Mouse (Mus musculus) E14TG2a.4 (cell line): Measurements from ENCODE around the gene Dmrta1.

Experiments used
- H3K27me3 ChIP-seq: 2 replicates; pipeline ENCODE4 v1.6.1; 2014; ENCODE audit warnings: low read length, control low read depth; ENCODE audit not compliant: insufficient read depth
- H3K36me3 ChIP-seq: 2 replicates; pipeline ENCODE4 v1.6.1; 2014; ENCODE audit warnings: low read length, control low read depth; ENCODE audit not compliant: insufficient read depth
- H3K4me1 ChIP-seq: replicated peaks from 2 replicates; pipeline ENCODE4 v1.6.1; 2014; ENCODE audit warnings: low read depth, low read length, control low read depth
- H3K4me3 ChIP-seq: replicated peaks from 2 replicates; pipeline ENCODE4 v1.5.1; 2014; ENCODE audit warnings: mild to moderate bottlenecking, low read length
- H3K9me3 ChIP-seq: 2 replicates; pipeline ENCODE4 v1.6.1; 2014; ENCODE audit warnings: low read length, control low read depth
- CTCF ChIP-seq: conservative IDR thresholded peaks from 2 replicates; pipeline ENCODE4 v1.5.1; 2014; ENCODE audit warnings: low read length
- NANOG ChIP-seq: IDR thresholded peaks from 2 replicates; pipeline ENCODE4 v1.6.1; 2014; ENCODE audit warnings: borderline replicate concordance, low read length, mixed read lengths
- POU5F1 ChIP-seq: IDR thresholded peaks from 2 replicates; pipeline ENCODE4 v1.6.1; 2014; ENCODE audit warnings: low read length, borderline replicate concordance

Gene Dmrta1

GRCm38 (mm10) chr4:89651779-89652178 is 27.5 kb upstream of the Dmrta1 start:
- no peaks in the 10 kb centered on the region for H3K9me3 ChIP-seq
- H3K27me3 ChIP-seq: peaks cover 4% of the 10 kb centered on the region; the same call in 1 of the 2 replicates
- H3K36me3 ChIP-seq: no peaks in the 10 kb centered on the region
- H3K4me1 ChIP-seq: no peaks in the 10 kb centered on the region
- TF ChIP-seq NANOG: no peak
- TF ChIP-seq POU5F1: no peak
- no peak for TF ChIP-seq CTCF
- H3K4me3 ChIP-seq: no peak overlapping the region

- Histone ChIP-seq H3K27me3 (no peaks in the 10 kb centered on the region), H3K4me1 (no peaks in the 10 kb centered on the region), H3K36me3 (no peaks in the 10 kb centered on the region), H3K9me3 (no peaks in the 10 kb centered on the region), H3K4me3 (no peak overlapping the region)
- TF ChIP-seq NANOG: no peak
- no peak for TF ChIP-seq POU5F1
- TF ChIP-seq CTCF: no peak
Observed at GRCm38 (mm10) chr4:89663406-89663805, 15.8 kb upstream of the Dmrta1 start.

- Histone ChIP-seq H3K36me3 (no peaks in the 10 kb centered on the region), H3K4me3 (no peak overlapping the region), H3K4me1 (no peaks in the 10 kb centered on the region), H3K27me3 (no peaks in the 10 kb centered on the region), H3K9me3 (peaks cover 24% of the 10 kb centered on the region)
- TF ChIP-seq NANOG (no peak), CTCF (no peak), POU5F1 (no peak)
Observed at GRCm38 (mm10) chr4:89674711-89675110, 4.5 kb upstream of the Dmrta1 start.

GRCm38 (mm10) chr4:89677903-89678302 is 1.3 kb upstream of the Dmrta1 start:
- Histone ChIP-seq H3K4me3 (no peak overlapping the region), H3K9me3 (peaks cover 6% of the 10 kb centered on the region), H3K36me3 (no peaks in the 10 kb centered on the region), H3K4me1 (no peaks in the 10 kb centered on the region), H3K27me3 (no peaks in the 10 kb centered on the region)
- TF ChIP-seq POU5F1 (no peak), CTCF (no peak), NANOG (no peak)

GRCm38 (mm10) chr4:89678713-89679112 is 523 bp upstream of the Dmrta1 start:
- Histone ChIP-seq H3K4me1 (no peaks in the 10 kb centered on the region), H3K9me3 (no peaks in the 10 kb centered on the region), H3K27me3 (no peaks in the 10 kb centered on the region), H3K36me3 (no peaks in the 10 kb centered on the region), H3K4me3 (no peak overlapping the region)
- TF ChIP-seq NANOG (no peak), CTCF (no peak)

GRCm38 (mm10) chr4:89687961-89688803 is 8.9 kb downstream of the Dmrta1 start:
- H3K27me3 ChIP-seq: peaks cover 45% of the 10 kb centered on the region
- peak overlapping the region; percentile 84 for H3K4me3 ChIP-seq
- H3K4me1 ChIP-seq: peaks cover 8% of the 10 kb centered on the region; the same call in 1 of the 2 replicates
- TF ChIP-seq NANOG (no peak), POU5F1 (no peak), CTCF (no peak)
- no peaks in the 10 kb centered on the region for H3K36me3 ChIP-seq
- H3K9me3 ChIP-seq: peaks cover 8% of the 10 kb centered on the region; the same call in 1 of the 2 replicates

GRCm38 (mm10) chr4:89688804-89689497 is 9.7 kb downstream of the Dmrta1 start:
- Histone ChIP-seq H3K4me3 (peak overlapping the region; percentile 84), H3K36me3 (no peaks in the 10 kb centered on the region), H3K27me3 (peaks cover 45% of the 10 kb centered on the region), H3K4me1 (peaks cover 8% of the 10 kb centered on the region; the same call in 1 of the 2 replicates), H3K9me3 (peaks cover 8% of the 10 kb centered on the region; the same call in 1 of the 2 replicates)
- TF ChIP-seq CTCF (no peak), NANOG (peak; percentile 26; the same call in 1 of the 2 replicates), POU5F1 (no peak)

GRCm38 (mm10) chr4:89691936-89692335 is 12.7 kb downstream of the Dmrta1 start:
- H3K27me3 ChIP-seq: peaks cover 37% of the 10 kb centered on the region
- no peaks in the 10 kb centered on the region for H3K36me3 ChIP-seq
- H3K4me3 ChIP-seq: no peak overlapping the region
- peaks cover 8% of the 10 kb centered on the region; the same call in 1 of the 2 replicates for H3K4me1 ChIP-seq
- no peak for TF ChIP-seq CTCF
- TF ChIP-seq NANOG: no peak
- TF ChIP-seq POU5F1: no peak
- no peaks in the 10 kb centered on the region for H3K9me3 ChIP-seq
